Mouse (Mus musculus) hindbrain, embryonic 11.5 days (tissue): ENCODE data around the gene Cacna1a. TPM values are rescaled to one million over a fixed set of nuclear protein-coding genes. Genes with fewer than 3 reads are reported as not detected.

Experiments
- ATAC-seq: fragments of 200-750 bp; cut with Nextera tagmentation; 2 replicates; pipeline ENCODE4 v1.8.0; 2017; ENCODE audit warnings: mild to moderate bottlenecking, moderate TSS enrichment, moderate library complexity; ENCODE audit not compliant: low FRiP score
- DNase-seq: peaks from one replicate; pipeline ENCODE4 v3.0.0-alpha.2; 2015; ENCODE audit warnings: low spot score
- H3K27ac ChIP-seq: fragments of 300-500 bp; sonication (generic); 2 replicates; pipeline ENCODE4 v1.5.1; 2014; ENCODE audit warnings: mild to moderate bottlenecking, low read depth, low read length
- H3K27me3 ChIP-seq: fragments of 300-500 bp; sonication (generic); 2 replicates; pipeline ENCODE4 v1.6.1; 2014; ENCODE audit warnings: mild to moderate bottlenecking, low read length, moderate library complexity, mixed read lengths; ENCODE audit not compliant: control insufficient read depth, insufficient read depth
- H3K36me3 ChIP-seq: fragments of 300-500 bp; sonication (generic); 2 replicates; pipeline ENCODE4 v1.6.1; 2014; ENCODE audit warnings: mild to moderate bottlenecking, low read length, moderate library complexity, mixed read lengths; ENCODE audit not compliant: control insufficient read depth, insufficient read depth
- H3K4me1 ChIP-seq: fragments of 300-500 bp; sonication (generic); replicated peaks from 2 replicates; pipeline ENCODE4 v1.6.1; 2014; ENCODE audit warnings: low read length, mixed read lengths; ENCODE audit not compliant: control insufficient read depth, insufficient read depth
- H3K4me2 ChIP-seq: fragments of 300-500 bp; sonication (generic); replicated peaks from 2 replicates; pipeline ENCODE4 v1.6.1; 2014; ENCODE audit warnings: mild to moderate bottlenecking, low read depth, low read length
- H3K4me3 ChIP-seq: fragments of 300-500 bp; sonication (generic); 2 replicates; pipeline ENCODE4 v1.5.1; 2014; ENCODE audit warnings: low read depth, low read length
- H3K9ac ChIP-seq: fragments of 300-500 bp; sonication (generic); 2 replicates; pipeline ENCODE4 v1.6.1; 2014; ENCODE audit warnings: low read depth, low read length
- H3K9me3 ChIP-seq: fragments of 300-500 bp; sonication (generic); 2 replicates; pipeline ENCODE4 v1.6.1; 2016; ENCODE audit warnings: low read length; ENCODE audit not compliant: control insufficient read depth
- WGBS: fragments of 180-500 bp; shearing (Covaris S2); extraction: QIAGEN DNeasy Blood & Tissue Kit; methylation state at CpG from one replicate; pipeline ENCODE4 v1.1.7; 2014; 5-methylcytosine and 5-hydroxymethylcytosine counted together
- polyA plus RNA-seq: library from polyadenylated mRNA; unstranded; fragments of >200 nt; fragmentation: Nextera tagmentation; extraction: Ambion mirVana; gene quantifications from 2 replicates; pipeline ENCODE4 v1.2.1, GENCODE M21; 2014

Gene Cacna1a
- polyA plus RNA-seq, 1 experiment from 2014 or later: 10.4 TPM

- Histone ChIP-seq H3K27ac (no peak overlapping the region), H3K4me3 (no peak overlapping the region), H3K9me3 (no peaks in the 10 kb centered on the region), H3K9ac (no peak overlapping the region), H3K4me2 (no peak overlapping the region), H3K4me1 (peaks cover 17% of the 10 kb centered on the region), H3K27me3 (no peaks in the 10 kb centered on the region), H3K36me3 (no peaks in the 10 kb centered on the region)
- no peak for ATAC-seq
- no peak for DNase-seq
- 63% methylated on average over 9 of the region's 9 CpGs for WGBS
Observed at GRCm38 (mm10) chr8:84653092-84653631, 264.9 kb downstream of the Cacna1a start.

- ATAC-seq: no peak
- peaks cover 17% of the 10 kb centered on the region for H3K4me1 ChIP-seq
- 36% methylated on average over 4 of the region's 4 CpGs for WGBS
- no peaks in the 10 kb centered on the region for H3K36me3 ChIP-seq
- no peak overlapping the region for H3K9ac ChIP-seq
- DNase-seq: peak; percentile 39
- H3K4me2 ChIP-seq: no peak overlapping the region
- no peak overlapping the region for H3K4me3 ChIP-seq
- no peaks in the 10 kb centered on the region for H3K27me3 ChIP-seq
- peak overlapping the region; percentile 88; the same call in 1 of the 2 replicates for H3K27ac ChIP-seq
- no peaks in the 10 kb centered on the region for H3K9me3 ChIP-seq
Observed at GRCm38 (mm10) chr8:84654597-84654996, 266.4 kb downstream of the Cacna1a start.

GRCm38 (mm10) chr8:84655336-84656190 is 267.3 kb downstream of the Cacna1a start:
- H3K27ac ChIP-seq: peak overlapping the region; percentile 88
- peak overlapping the region; percentile 40 for H3K4me2 ChIP-seq
- peak; percentile 82 for DNase-seq
- no peaks in the 10 kb centered on the region for H3K27me3 ChIP-seq
- WGBS: under 1% methylated on average over 15 of the region's 15 CpGs
- H3K36me3 ChIP-seq: no peaks in the 10 kb centered on the region
- H3K9ac ChIP-seq: peak overlapping the region; percentile 62
- H3K9me3 ChIP-seq: no peaks in the 10 kb centered on the region
- peaks cover 14% of the 10 kb centered on the region for H3K4me1 ChIP-seq
- peak overlapping the region; percentile 29 for H3K4me3 ChIP-seq
- peak; percentile 82 for ATAC-seq

- peak; percentile 87 for DNase-seq
- Histone ChIP-seq H3K27me3 (no peaks in the 10 kb centered on the region), H3K4me3 (peak overlapping the region; percentile 29), H3K36me3 (no peaks in the 10 kb centered on the region), H3K9me3 (no peaks in the 10 kb centered on the region), H3K27ac (peak overlapping the region; percentile 88), H3K4me2 (peak overlapping the region; percentile 40), H3K9ac (peak overlapping the region; percentile 62), H3K4me1 (peaks cover 14% of the 10 kb centered on the region)
- peak; percentile 50 for ATAC-seq
- 0% methylated on average over 10 of the region's 10 CpGs for WGBS
Observed at GRCm38 (mm10) chr8:84656191-84656525, 267.9 kb downstream of the Cacna1a start.

GRCm38 (mm10) chr8:84656641-84657126 is 268.4 kb downstream of the Cacna1a start:
- Histone ChIP-seq H3K4me3 (peak overlapping the region; percentile 29), H3K36me3 (no peaks in the 10 kb centered on the region), H3K4me1 (peaks cover 14% of the 10 kb centered on the region), H3K9ac (peak overlapping the region; percentile 62), H3K9me3 (no peaks in the 10 kb centered on the region), H3K27me3 (no peaks in the 10 kb centered on the region), H3K4me2 (peak overlapping the region; percentile 40), H3K27ac (peak overlapping the region; percentile 88)
- peak; percentile 67 for DNase-seq
- 2% methylated on average over 23 of the region's 23 CpGs for WGBS
- ATAC-seq: no peak

- peaks cover 14% of the 10 kb centered on the region for H3K4me1 ChIP-seq
- no peaks in the 10 kb centered on the region for H3K36me3 ChIP-seq
- H3K4me2 ChIP-seq: peak overlapping the region; percentile 40
- H3K9me3 ChIP-seq: no peaks in the 10 kb centered on the region
- H3K27me3 ChIP-seq: no peaks in the 10 kb centered on the region
- peak overlapping the region; percentile 88 for H3K27ac ChIP-seq
- DNase-seq: no peak
- H3K4me3 ChIP-seq: peak overlapping the region; percentile 29; the same call in 1 of the 2 replicates
- H3K9ac ChIP-seq: no peak overlapping the region
- ATAC-seq: no peak
Observed at GRCm38 (mm10) chr8:84657203-84657602, 269.0 kb downstream of the Cacna1a start.

- Histone ChIP-seq H3K36me3 (no peaks in the 10 kb centered on the region), H3K27me3 (no peaks in the 10 kb centered on the region), H3K4me1 (peaks cover 14% of the 10 kb centered on the region), H3K4me2 (no peak overlapping the region), H3K27ac (no peak overlapping the region), H3K4me3 (no peak overlapping the region), H3K9ac (no peak overlapping the region), H3K9me3 (no peaks in the 10 kb centered on the region)
- WGBS: 35% methylated on average over 4 of the region's 4 CpGs
- DNase-seq (no peak), ATAC-seq (no peak)
Observed at GRCm38 (mm10) chr8:84657680-84658079, 269.4 kb downstream of the Cacna1a start.

- no peaks in the 10 kb centered on the region for H3K9me3 ChIP-seq
- H3K4me2 ChIP-seq: no peak overlapping the region
- WGBS: 76% methylated on average over 1 of the region's 1 CpGs
- no peaks in the 10 kb centered on the region for H3K36me3 ChIP-seq
- ATAC-seq (no peak), DNase-seq (no peak)
- peaks cover 14% of the 10 kb centered on the region for H3K4me1 ChIP-seq
- H3K27me3 ChIP-seq: no peaks in the 10 kb centered on the region
- H3K4me3 ChIP-seq: no peak overlapping the region
- H3K27ac ChIP-seq: no peak overlapping the region
- no peak overlapping the region for H3K9ac ChIP-seq
Observed at GRCm38 (mm10) chr8:84658951-84659350, 270.7 kb downstream of the Cacna1a start.
